Mouse (Mus musculus): Measurements from ENCODE around the gene Lmbrd1.
A peak's percentile ranks its signal among the peaks of the same experiment; 100 is the strongest.
"Not testable (repeated sequence)": the region's sequence is repeated elsewhere in the genome, so short reads cannot be mapped to it uniquely, and the experiment has no call there.

Gene Lmbrd1

DNA sequence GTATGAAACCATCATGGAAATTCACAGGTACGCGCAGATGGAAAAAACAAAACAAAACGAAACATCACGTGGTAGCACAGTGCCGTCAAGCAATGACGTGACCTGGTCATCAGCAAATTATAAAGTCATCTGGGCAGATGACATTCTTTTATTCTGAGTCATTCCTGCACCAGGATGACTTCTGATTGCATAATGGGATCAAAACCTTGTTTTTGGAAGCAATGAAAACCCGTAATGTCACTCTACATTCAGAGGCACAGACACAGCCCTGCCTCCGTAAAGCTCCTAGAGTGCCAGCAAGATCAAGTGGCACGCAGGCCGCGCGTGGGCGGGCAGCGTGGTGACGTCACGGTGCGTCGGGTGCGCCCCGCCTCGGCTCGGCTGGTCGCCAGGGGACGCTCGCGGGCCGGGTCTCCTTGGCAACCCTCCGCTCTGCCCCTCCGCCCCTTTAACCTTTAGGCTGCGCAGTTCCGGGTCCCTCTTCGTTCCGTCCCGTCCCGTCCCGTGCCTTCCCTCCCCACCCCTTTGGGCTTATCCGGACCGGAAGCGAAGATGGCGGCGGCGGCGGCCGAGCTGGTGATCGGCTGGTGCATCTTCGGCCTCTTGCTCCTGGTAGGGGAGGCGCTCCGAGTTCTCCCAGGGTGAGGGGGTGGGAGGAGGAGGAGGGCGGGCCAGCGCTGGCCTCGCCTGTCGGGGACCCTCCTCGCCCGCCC lies at the start of gene Lmbrd1:
Gene Lmbrd1, plus strand, starts transcription at position 426 of the 713 bp plus-strand sequence.
- DNase-seq (ENCODE audit: low read depth), result peak; percentile 76

DNA sequence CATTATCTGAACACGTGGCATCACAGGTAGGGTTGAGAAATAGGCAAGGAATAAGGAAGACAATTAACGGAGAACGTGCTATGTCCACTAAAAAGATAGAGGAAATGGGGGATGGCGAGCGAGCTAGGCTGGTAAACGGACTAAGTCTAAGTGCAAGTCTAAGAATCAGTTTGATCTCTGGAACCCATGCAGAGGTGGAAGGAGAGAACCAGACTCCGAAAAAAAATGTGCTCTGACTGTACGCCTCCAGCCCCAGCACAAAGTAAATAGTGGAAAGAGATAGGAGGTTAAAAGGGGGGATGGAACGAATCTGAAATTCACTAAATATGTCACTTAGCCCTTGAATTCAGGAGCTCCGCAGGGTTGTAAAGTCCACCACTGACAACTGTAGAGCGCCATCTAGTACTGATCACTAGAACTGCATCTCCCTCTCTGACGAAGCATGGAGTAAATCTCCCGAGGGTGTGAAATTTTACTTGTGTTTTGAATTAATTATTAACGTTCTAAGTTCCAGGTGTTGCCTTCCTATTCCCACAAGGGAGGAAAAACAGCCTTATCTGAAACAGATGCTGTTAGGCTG lies 44.8 kb upstream of the Lmbrd1 start:
- no peak for DNase-seq (ENCODE audit: low read depth)

DNA sequence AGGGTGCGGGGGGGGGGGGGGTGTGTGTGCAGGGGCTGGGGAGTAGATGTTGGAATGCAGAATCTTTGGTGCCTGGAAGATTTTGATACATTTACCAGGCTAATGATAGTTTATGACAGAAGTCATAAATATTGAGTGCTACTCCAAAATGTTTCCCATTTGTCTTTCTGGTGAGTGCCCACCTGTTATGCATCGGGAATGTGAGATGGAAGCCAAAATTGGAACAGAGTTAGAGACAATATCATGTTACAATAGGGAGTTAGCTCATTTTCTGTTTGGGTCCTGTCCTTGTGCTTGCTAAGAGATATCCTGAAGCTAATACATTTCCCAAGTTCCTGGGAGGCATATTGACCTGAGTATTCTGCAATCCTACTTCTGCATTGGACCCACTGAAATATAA lies 28.3 kb upstream of the Lmbrd1 start:
- DNase-seq (ENCODE audit: low read depth), result no peak

DNA sequence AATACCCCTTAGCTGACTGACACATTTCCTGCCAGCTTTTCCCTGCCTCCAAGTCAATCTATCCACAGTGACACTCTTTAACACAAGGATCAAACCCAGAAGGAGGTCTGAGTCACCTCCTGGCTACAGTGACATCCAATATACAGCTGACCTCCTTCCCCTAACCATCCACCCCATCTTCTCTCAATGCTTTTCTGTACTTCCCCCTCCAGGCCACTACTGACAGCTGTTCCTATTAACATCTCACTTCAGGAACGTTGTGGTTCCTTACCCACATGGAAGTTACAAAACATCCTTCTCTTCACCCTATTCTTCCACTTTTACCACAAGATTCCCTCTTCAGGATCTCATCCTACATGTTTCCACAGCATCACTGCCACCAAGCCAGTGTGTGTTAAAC lies 18.5 kb upstream of the Lmbrd1 start:
- DNase-seq (ENCODE audit: low read depth), result no peak

DNA sequence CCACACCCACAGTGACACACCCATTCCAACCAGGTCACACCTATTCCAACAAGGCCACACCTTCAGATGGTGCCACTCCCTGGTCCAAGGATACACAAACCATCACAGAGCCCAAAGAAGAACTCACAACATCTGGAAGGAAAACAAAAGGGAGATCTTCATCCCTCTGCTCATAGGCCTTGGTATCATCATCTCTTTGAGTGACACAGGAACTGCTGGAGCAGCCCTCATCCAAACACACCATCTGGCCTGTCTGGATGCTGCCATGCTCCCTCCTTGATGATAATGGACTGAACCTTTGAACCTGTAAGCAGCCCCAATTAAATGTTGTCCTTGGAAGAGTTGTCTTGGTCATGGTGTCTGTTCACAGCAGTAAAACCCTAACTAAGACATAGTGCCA lies 17.8 kb upstream of the Lmbrd1 start:
- DNase-seq (ENCODE audit: low read depth), result not testable (repeated sequence)

DNA sequence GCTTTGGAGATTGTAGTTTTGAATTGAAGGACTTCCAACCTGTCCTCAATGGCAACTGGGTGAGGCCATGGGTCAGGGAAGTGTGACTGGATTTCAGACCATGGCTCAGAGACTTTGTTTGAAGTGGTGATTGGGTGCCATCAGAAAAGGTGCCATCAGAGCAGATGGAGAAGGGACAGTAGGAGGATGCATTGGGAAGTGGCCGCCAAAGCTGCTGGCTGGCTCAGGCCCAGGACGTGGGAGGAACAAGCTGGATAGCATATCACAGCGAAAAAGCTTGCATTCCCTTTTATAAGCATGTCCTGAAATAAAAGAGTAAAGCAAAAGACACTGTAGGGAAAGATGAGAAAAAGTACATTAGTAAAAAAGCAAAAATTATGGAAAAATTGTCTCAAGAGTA lies 16.9 kb upstream of the Lmbrd1 start:
- no peak for DNase-seq (ENCODE audit: low read depth)

DNA sequence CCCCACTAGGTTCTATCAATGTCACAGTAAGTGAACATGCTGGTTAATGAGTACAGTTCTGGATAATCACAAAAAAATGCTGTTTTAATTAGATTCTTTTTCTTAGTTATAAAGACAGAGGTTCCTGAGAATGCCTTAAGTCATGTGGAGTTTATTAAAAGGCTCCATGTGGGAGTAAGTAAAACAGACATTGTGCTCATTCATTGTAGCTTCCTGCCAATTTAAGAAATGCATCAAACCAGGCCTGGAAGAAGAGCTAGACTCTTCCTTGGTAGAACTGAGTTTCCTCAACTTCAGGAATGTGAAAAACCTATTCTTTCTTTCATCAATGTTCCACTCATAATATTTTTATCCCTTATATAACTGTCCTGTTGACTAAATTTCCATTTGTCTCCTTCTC lies 14.3 kb upstream of the Lmbrd1 start:
- no peak for DNase-seq (ENCODE audit: low read depth)

DNA sequence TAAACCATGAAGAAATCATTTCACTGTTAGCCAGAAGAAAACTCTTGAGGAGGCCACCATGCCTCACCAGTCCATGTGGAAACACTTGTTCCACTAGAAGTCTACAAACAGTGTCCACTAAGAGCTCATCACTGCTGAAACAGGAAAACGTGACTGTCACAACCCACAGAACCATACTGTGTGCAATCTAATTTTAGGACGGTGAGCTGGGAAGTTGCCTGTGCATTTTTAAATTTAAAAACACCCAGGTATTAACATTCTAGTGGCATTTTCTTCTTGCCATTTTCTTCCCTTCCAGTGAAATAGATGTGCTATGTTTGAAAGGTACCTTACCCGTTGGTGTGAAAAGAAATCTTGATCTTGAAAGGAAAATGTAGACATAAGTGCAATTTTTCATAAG lies 5.2 kb upstream of the Lmbrd1 start:
- no peak for DNase-seq (ENCODE audit: low read depth)

DNA sequence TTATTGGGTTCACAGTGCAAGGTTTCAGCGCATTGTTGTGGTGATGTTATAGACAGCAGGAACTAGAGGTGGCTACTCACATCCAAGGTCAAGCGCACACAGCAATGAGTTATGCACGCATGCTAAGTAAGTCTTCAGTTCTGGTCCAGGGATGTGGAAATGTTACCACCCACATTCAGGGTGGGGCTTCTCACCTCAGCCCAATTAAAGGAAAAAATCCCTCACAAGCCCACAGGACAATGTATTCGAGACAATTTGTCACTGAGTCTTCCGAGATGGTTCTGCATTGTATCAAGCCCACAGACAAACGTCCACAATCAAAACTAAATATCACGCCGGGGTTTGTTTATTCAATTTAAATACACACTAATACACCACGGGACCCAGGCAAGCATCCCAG lies 724 bp upstream of the Lmbrd1 start:
- DNase-seq (ENCODE audit: low read depth), result no peak

DNA sequence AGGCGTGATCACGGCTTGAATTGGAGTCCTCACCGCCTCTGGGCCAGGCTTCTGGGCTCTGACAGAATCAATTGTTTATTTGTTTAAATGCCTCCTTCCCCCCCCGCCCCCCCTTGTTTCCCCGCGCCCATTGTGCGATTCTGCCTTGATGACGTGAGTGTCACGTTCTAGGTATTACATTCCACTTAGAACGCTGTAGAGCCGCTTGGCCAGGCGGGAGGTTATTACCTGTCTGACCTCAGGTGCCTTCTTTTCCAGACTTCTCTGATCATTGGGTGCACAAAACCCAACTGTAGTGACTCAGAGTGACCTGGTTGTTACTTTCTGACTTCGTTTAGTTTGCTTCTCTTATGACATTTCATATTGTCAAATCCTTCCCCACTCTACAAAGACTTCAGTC lies 641 bp downstream of the Lmbrd1 start:
- DNase-seq (ENCODE audit: low read depth), result no peak

DNA sequence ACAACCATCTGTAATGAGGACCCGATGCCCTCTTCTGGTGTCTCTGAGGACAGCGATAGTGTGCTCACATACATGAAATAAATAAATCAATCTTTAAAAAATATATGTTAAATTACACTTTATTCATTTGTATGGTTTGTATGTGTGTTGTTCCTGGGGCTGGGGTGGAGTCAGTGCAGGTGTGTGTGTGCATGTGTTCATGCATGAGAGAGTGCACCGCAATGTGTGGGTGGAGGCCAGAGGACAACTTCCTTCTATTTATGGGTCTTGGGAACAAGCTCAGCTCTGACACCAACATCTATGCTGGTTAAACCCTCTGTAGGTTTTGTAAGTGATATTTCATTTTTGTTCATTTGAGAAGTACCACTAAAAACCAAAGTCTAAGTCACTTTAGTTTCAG lies 2.6 kb downstream of the Lmbrd1 start:
- no peak for DNase-seq (ENCODE audit: low read depth)

DNA sequence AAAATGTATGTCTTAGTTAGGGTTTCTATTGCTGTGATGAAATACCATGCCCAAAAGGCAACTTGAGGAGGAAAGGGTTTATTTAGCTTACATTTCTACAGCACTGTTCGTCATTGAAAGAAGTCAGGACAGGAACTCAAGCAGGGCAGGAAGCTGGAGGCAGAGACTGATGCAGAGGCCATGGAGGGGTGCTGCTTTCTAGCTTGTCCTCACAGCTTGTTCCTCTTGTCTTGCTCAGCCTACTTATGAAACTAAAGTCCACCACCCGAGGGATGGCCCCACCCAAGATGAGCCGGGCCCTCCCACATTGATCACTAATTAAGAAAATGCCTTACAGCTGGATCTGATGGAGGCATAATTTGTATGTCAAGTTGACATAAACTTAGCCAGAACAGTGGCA lies 3.5 kb downstream of the Lmbrd1 start:
- DNase-seq (ENCODE audit: low read depth), result no peak

DNA sequence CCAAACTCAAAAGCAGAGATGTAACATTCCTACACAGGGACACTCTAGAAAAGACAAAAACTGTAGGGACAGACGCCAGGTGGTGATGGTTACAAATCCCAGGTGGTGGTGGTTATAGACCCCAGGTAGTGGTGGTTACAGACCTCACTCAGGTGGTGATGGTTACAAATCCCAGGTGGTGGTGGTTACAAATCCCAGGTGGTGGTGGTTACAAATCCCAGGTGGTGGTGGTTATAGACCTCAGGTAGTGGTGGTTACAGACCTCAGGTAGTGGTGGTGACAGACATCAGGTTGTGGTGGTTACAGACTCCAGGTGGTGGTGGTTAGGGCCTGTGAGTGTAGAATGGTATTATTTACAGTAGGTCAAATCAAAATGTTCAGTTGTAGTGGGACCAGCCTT lies 5.5 kb downstream of the Lmbrd1 start:
- DNase-seq (ENCODE audit: low read depth), result no peak

DNA sequence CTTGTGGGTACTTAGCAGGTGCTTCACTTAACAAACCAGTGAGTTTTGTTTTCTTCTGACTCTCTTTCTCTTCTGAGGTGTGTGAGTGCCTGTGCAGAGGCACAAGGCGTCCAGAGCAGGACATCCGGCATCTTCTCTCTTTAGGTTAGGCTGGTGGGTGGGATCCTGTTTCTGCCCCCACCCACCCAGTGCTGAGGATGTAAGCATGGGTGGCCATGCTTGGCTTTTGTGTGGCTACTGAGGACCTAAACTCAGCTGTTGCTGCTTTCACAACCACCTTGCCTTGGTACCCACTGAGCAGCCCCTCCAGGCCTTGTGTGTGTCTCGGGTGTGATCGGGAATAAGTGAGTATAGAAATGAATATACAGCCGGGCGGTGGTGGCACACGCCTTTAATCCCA lies 7.2 kb downstream of the Lmbrd1 start:
- DNase-seq (ENCODE audit: low read depth), result no peak

DNA sequence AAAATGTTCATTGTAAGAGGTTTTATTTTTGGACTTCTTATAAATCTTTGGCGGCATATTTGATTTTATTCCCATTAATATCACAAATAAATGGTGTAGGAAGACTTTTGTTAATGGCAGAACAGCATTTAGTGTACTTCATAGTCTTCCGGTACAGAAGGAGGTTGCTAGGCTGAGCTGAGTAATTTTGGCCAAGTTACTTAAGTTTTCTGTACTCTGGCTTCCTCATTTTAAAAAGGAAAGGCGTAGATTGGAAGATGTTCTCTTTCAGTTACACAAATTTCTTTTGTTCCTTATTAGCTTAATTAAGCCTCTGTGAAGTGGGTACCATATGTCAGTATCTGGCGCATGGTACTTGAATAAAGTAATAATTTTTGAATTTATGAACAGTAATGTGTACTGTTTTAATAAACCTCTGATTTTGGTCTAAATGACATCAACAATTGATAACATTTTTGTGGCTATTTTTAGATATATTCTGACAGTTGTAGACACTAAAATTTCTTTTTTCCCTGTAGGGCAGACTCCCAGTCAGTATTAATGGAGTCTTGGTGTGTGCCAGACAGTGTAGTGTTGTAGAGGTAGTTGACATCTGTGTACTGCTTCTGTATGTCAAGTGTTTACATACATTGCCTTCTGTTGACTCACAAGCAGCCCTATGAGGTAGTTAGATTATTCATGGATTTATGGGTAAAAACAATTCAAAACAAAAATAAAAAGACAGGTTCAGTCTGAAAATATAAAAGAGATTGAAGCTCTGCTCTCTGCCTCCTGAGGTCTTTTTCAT lies 8.0 kb downstream of the Lmbrd1 start:
- no peak for DNase-seq (ENCODE audit: low read depth)

DNA sequence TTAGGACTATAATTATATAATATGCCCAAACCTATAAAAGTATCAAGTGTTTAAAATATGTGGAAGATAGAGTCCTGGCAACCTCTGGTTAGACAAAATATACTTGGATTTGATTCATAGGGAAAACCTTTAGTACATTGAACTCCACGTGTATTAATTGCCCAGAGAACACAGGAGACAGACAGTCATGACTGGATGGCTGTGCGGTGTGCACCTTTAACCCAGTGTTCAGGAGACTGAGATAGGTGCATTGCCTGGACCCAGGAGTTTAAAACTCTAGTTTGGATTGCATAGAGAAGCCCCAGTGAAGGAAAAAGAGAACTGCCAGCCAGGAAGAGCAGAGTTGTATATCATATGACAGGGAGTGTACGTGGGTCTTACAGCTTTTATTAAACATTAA lies 19.2 kb downstream of the Lmbrd1 start:
- no peak for DNase-seq (ENCODE audit: low read depth)

DNA sequence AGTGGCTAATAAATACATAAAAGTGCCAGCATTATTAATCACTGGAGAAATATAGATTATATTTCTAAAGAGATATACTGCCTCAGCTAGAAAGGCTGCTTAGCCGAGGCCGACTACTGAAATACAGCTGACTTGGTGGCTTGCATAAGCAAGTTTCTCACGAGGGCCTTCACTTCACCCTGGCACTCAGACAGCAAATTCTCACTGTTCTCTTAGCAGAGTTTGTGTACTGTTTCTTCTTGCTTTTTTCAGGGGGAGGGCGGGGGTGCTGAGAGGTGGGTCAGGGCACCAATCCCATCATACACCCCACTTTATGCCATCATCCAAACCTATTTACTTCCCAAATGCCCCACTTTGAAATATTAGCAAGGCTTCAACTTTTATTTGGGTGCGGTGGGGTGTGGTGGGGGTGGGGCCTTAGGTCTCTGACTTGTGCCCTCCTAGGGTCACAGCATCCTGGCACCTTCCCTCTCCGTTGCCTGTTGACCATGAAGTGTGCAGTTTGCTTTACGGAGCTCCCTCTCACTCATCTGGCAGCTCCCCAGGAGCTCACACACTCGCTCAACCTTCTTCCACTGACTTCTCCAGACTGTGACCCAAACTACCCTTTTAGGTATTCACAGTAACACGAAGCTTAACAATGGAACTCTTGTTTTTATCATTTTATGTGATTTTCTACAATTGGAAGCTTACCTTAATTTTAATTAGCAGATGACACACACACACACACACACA lies 19.9 kb downstream of the Lmbrd1 start:
- DNase-seq (ENCODE audit: low read depth), result no peak

DNA sequence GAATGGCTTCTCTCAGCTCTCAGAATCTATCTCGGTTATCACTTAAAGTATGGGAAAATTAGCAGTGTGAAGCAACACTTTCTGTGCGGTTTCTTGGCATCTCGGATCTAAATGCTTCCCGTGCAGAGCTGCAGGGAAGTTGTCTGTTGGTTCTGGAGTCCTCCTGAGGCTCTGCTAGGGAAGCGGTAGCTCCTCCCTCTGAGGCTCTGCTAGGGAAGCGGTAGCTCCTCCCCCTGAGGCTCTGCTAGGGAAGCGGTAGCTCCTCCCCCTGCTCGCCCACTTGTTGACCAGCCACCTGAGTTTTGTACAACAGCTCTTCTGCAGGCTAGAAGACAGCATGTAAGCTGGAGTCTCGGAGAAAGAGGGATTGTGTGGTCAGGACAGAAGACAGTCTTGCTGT lies 20.9 kb downstream of the Lmbrd1 start:
- DNase-seq (ENCODE audit: low read depth), result no peak

DNA sequence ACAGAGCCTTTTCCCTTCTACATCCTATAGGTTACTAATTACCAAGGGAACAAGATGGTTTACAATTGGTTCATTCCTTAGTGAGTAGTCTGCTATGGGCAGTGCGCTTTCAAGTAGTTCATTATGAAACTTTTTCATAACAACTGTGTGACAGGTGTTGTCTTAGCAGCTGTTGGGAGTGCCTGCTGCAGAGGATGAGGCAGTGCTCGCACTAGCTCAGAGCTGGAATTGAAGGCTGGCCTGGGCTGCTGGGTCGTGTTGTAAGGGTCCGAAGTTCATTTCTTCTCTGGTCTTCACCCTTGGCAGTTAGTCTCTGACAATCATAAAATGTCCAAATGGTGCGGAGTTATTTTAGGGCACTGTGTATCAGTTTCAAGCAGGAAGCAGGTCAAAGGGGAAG lies 21.8 kb downstream of the Lmbrd1 start:
- no peak for DNase-seq (ENCODE audit: low read depth)

DNA sequence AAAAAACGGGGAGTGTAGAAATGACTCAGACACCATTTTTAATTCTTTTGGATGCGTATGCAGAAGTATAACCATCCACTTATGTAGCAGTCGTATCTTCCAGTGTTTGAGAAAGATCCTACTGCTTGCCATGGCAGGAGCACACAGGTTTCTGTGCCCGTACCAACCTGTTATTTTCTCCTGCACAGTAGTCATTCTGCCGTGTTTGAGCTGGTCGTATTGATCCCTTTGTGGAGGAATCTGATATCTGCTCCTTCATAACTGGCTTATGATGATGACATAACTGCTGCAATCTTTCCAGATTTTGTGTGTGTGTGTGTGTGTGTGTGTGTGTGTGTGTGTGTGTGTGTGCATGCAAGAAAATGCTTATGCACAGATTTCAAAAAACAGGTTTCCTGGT lies 25.4 kb downstream of the Lmbrd1 start:
- no peak for DNase-seq (ENCODE audit: low read depth)

DNA sequence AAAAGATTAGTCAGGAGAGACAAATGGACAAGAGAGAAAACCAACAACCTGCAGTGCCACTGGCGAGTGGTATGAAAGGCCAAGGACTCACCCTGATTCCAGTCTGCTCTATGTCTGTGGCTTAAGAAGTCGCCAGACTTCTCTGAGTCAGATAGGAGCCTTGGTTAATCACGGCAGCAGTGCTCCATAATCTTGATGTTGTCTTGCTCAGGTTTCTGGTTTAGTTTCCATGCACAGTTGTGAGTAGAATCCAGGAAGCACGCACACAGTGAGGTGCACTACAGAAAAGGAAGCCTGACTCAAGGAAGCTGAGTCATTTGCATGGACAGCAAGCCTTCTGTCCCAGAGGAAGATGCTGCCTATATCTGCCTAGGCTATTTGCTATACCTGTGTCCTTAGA lies 37.9 kb downstream of the Lmbrd1 start:
- no peak for DNase-seq (ENCODE audit: low read depth)

DNA sequence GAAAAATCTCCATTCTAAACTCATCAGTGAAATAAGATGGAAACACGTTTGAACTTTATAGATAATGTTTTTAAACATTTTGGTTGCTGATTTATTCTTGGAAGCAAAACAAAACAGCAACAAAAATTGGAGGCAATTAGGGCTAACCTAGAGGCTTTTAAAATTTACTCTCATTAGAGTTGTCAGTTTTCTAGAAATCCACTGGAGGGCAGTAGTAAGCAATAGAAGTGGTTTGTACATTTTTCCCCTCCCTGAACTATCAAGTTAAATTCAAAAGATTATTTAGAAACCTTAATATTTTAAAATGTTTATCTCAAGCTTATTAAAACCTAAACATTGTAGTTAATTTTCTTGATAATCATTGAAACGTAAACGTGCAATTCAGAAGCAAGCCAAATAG lies 41.2 kb downstream of the Lmbrd1 start:
- no peak for DNase-seq (ENCODE audit: low read depth)

DNA sequence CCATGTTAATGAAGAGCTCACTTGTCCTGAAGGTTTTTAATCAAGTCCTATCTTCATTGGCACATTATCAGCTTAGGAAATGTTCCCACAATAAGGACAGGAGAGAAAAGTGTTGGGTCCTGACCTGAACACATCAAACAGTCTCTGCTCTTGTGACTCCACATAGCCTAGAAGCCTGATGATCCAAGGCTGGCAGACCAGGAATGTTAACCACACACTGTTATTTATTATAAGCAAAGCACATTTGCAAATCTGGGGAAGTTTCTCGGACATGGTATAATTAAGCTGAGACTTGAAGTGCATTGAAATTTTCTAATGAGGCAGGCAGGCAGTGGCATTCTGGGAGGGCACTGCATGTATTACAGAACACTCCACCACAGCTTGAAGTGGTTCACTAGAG lies 41.8 kb downstream of the Lmbrd1 start:
- no peak for DNase-seq (ENCODE audit: low read depth)

All from c-Kit-positive CD71-positive TER-119-negative erythroid progenitor cells, embryonic 14.5 days (primary cell).